Mouse (Mus musculus): ENCODE measurements around the gene Olfr1392. TPM values are rescaled to one million over a fixed set of nuclear protein-coding genes. Genes with fewer than 3 reads are reported as not detected.
"Not testable (repeated sequence)": the region's sequence is repeated elsewhere in the genome, so short reads cannot be mapped to it uniquely, and the experiment has no call there.

Olfr1392 gene
- polyA plus RNA-seq, 1 experiment from 2014 or later: not detected

DNA sequence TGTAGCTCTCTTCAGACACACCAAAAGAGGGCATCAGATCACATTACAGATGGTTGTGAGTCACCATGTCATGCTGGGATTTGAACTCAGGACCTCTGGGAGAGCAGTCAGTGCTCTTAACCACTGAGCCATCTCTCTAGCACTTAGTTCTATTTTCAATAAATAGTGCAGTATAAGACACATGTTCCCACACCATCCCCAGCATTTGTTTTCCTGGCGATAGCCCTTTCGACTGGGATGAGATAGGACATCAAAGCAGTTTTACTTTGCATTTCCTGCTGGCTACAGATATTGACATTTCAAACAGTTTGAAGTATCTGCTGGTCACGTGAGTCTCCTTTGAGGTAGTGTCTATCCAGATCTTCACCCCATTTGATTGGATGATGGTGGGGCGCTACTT, 14.7 kb upstream of the Olfr1392 start:
- Histone ChIP-seq H3K27me3 (replicated peaks) (no peaks in the 10 kb centered on the region), H3K36me3 (no peaks in the 10 kb centered on the region; the same call in 1 of the 2 replicates), H3K4me3 (replicated peaks) (no peak overlapping the region), H3K9ac (no peak overlapping the region), H3K9me3 (no peaks in the 10 kb centered on the region), H3K4me2 (replicated peaks) (no peak overlapping the region), H3K27ac (no peak overlapping the region), H3K4me1 (replicated peaks) (0 out of 2 replicates have a peak, but pooled peaks cover 3% of the 10 kb centered on the region)
- 88% methylated on average over 4 of the region's 4 CpGs for WGBS
- no peak for ATAC-seq

DNA sequence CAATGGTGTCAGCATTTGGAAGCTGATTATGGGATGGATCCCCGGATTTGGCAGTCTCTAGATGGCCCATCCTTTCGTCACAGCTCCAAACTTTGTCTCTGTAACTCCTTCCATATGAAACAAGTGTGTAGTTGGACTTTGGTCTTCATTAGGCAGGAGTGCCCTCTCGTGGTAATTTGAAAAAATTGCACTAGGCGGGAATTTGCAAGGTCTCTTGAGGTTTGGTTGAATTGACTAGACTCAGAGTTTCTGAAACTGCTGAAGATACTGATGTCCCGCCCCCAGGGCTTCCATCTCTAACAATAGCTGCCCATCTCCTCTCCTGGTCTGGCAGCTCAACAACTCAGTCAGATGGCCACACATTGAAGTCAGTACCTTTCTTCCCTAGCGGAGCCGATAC, 13.7 kb upstream of the Olfr1392 start:
- no peak overlapping the region for H3K9ac ChIP-seq
- no peaks in the 10 kb centered on the region; the same call in 1 of the 2 replicates for H3K36me3 ChIP-seq
- peak; percentile 36; the same call in 1 of the 2 replicates for ATAC-seq
- H3K4me2 ChIP-seq (replicated peaks): no peak overlapping the region
- H3K4me1 ChIP-seq (replicated peaks): 0 out of 2 replicates have a peak, but pooled peaks cover 3% of the 10 kb centered on the region
- no peaks in the 10 kb centered on the region for H3K9me3 ChIP-seq
- WGBS: 29% methylated on average over 7 of the region's 7 CpGs
- no peaks in the 10 kb centered on the region for H3K27me3 ChIP-seq (replicated peaks)
- H3K4me3 ChIP-seq (replicated peaks): no peak overlapping the region
- H3K27ac ChIP-seq: no peak overlapping the region

DNA sequence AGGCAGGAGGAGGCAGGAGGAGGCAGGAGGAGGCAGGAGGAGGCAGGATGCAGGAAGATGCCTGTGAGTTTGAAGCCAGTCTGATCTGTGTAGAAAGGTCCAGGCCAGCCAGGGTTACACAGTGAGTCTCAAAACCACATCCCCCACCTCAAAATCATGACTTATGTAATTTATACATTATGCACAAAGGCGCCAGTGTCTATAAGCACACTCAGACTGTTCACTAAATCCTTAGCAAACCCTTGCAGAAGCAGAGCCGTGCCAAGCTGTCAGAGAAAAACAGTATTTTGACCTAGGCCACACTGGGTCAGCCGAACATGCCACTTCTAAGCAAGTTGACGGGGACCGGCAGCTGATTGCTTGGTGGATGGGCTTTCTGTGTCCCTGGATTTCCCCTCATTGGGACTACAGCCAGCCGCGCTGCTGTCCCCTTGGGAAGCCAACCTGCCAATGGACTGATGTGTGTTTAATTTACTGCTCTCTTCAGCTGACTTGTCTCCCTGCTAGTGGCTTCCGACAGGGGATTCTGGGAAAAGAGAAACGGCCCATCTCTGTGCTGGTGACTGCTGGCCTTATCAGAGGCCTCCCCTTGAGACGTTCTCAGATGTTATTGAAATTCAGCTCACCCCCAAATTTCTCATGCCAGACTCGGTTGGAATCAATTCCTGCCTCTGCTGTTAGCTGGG, 11.1 kb upstream of the Olfr1392 start:
- Histone ChIP-seq H3K27ac (no peak overlapping the region), H3K9me3 (no peaks in the 10 kb centered on the region), H3K27me3 (replicated peaks) (no peaks in the 10 kb centered on the region), H3K4me3 (replicated peaks) (no peak overlapping the region), H3K36me3 (no peaks in the 10 kb centered on the region), H3K4me1 (replicated peaks) (no peaks in the 10 kb centered on the region), H3K9ac (no peak overlapping the region), H3K4me2 (replicated peaks) (no peak overlapping the region)
- WGBS: 68% methylated on average over 11 of the region's 11 CpGs
- ATAC-seq: no peak

- no peak within 1 kb of the TSS for H3K4me3 ChIP-seq (replicated peaks)
- H3K27me3 ChIP-seq (replicated peaks): no peaks in the 10 kb centered on the region
- no peaks in the 10 kb centered on the region for H3K36me3 ChIP-seq
- H3K9ac ChIP-seq: no peak within 1 kb of the TSS
- H3K4me1 ChIP-seq (replicated peaks): no peaks in the 10 kb centered on the region
- H3K9me3 ChIP-seq: no peaks in the 10 kb centered on the region
- no peak within 1 kb of the TSS for H3K4me2 ChIP-seq (replicated peaks)
- no peak for ATAC-seq
- no peak within 1 kb of the TSS for H3K27ac ChIP-seq
- WGBS: 82% methylated on average over 3 of the region's 3 CpGs
Observed at GRCm38 (mm10) chr11:49278222-49278621, 6.9 kb upstream of the Olfr1392 start, which contains the start of gene Olfr1393. Gene Olfr1393, plus strand, starts transcription at chr11:49278304.

- no peak for ATAC-seq
- Histone ChIP-seq H3K4me1 (replicated peaks) (no peaks in the 10 kb centered on the region), H3K4me3 (replicated peaks) (no peak overlapping the region), H3K36me3 (no peaks in the 10 kb centered on the region), H3K4me2 (replicated peaks) (no peak overlapping the region), H3K27ac (no peak overlapping the region), H3K9me3 (no peaks in the 10 kb centered on the region), H3K9ac (no peak overlapping the region), H3K27me3 (replicated peaks) (no peaks in the 10 kb centered on the region)
- WGBS: 52% methylated on average over 2 of the region's 2 CpGs
Observed at GRCm38 (mm10) chr11:49287251-49287650, 2.2 kb downstream of the Olfr1392 start.

DNA sequence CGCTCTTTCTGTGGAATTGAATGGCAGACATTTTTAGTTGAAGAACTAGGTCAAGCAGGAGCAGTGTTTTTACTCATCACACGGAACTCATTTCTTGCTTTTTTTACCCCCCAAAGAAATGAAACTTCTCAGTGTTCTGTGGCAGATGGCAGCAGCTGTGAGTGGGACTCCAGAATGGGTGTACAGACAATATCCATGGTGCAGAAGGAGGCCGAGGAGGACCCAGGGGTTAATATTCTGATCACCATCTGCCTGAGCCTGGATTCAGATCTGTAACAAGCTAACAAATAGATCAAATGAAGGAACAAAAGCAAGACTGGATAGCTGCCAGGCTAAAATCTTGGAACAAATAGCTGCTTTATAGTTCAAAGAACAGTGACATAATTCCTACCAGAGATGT, 7.7 kb downstream of the Olfr1392 start:
- Histone ChIP-seq H3K36me3 (no peaks in the 10 kb centered on the region), H3K9me3 (no peaks in the 10 kb centered on the region), H3K4me2 (replicated peaks) (no peak overlapping the region), H3K4me1 (replicated peaks) (no peaks in the 10 kb centered on the region), H3K27me3 (replicated peaks) (no peaks in the 10 kb centered on the region), H3K9ac (no peak overlapping the region), H3K27ac (no peak overlapping the region), H3K4me3 (replicated peaks) (no peak overlapping the region)
- 67% methylated on average over 3 of the region's 3 CpGs for WGBS
- no peak for ATAC-seq

- Histone ChIP-seq H3K27me3 (replicated peaks) (no peaks in the 10 kb centered on the region), H3K36me3 (no peaks in the 10 kb centered on the region), H3K27ac (no peak within 1 kb of the TSS), H3K9me3 (no peaks in the 10 kb centered on the region), H3K4me3 (replicated peaks) (no peak within 1 kb of the TSS), H3K9ac (no peak within 1 kb of the TSS), H3K4me1 (replicated peaks) (no peaks in the 10 kb centered on the region), H3K4me2 (replicated peaks) (no peak within 1 kb of the TSS)
- no peak for ATAC-seq
Observed at GRCm38 (mm10) chr11:49304441-49304840, 19.4 kb downstream of the Olfr1392 start, which contains the start of gene Olfr10. Gene Olfr10, plus strand, starts transcription at chr11:49304741.

GRCm38 (mm10) chr11:49308547-49308946, 23.5 kb downstream of the Olfr1392 start:
- not testable (repeated sequence) for H3K27me3 ChIP-seq (replicated peaks); ATAC-seq; H3K4me3 ChIP-seq (replicated peaks); H3K4me2 ChIP-seq (replicated peaks); H3K27ac ChIP-seq; H3K9me3 ChIP-seq; H3K9ac ChIP-seq; H3K36me3 ChIP-seq; H3K4me1 ChIP-seq (replicated peaks)
- WGBS: 70% methylated on average over 5 of the region's 5 CpGs

- Histone ChIP-seq H3K4me3 (replicated peaks) (no peak within 1 kb of the TSS), H3K4me1 (replicated peaks) (no peaks in the 10 kb centered on the region), H3K27ac (no peak within 1 kb of the TSS), H3K9me3 (no peaks in the 10 kb centered on the region), H3K27me3 (replicated peaks) (no peaks in the 10 kb centered on the region), H3K9ac (no peak within 1 kb of the TSS), H3K36me3 (no peaks in the 10 kb centered on the region), H3K4me2 (replicated peaks) (no peak within 1 kb of the TSS)
- no peak for ATAC-seq
- WGBS: 59% methylated on average over 2 of the region's 2 CpGs
Observed at GRCm38 (mm10) chr11:49322442-49322841, 37.4 kb downstream of the Olfr1392 start, which contains the start of gene Olfr1391. Gene Olfr1391, plus strand, starts transcription at chr11:49322742.

DNA sequence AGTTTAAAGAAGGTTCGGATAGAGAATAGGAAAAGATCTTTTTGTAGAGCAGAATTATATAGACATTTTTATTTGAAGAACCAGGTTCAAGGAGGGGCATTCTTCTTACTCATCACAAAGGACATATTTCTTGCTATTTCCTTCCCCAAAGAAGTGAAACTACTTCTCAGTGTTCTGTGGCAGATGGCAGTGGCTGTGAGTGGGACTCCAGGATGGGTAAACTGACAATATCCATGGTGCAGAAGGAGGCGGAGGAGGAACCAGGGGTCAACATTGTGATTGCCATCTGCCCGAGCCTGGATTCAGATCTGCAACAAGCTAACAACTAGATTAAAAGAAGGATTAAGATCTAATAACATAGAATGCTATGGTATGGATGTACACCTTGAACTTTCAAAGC, 41.6 kb downstream of the Olfr1392 start:
- ATAC-seq: no peak
- H3K4me1 ChIP-seq (replicated peaks): no peaks in the 10 kb centered on the region
- no peak overlapping the region for H3K9ac ChIP-seq
- no peak overlapping the region for H3K27ac ChIP-seq
- no peak overlapping the region for H3K4me3 ChIP-seq (replicated peaks)
- H3K9me3 ChIP-seq: no peaks in the 10 kb centered on the region
- no peaks in the 10 kb centered on the region for H3K36me3 ChIP-seq
- H3K27me3 ChIP-seq (replicated peaks): no peaks in the 10 kb centered on the region
- 77% methylated on average over 3 of the region's 3 CpGs for WGBS
- H3K4me2 ChIP-seq (replicated peaks): no peak overlapping the region

DNA sequence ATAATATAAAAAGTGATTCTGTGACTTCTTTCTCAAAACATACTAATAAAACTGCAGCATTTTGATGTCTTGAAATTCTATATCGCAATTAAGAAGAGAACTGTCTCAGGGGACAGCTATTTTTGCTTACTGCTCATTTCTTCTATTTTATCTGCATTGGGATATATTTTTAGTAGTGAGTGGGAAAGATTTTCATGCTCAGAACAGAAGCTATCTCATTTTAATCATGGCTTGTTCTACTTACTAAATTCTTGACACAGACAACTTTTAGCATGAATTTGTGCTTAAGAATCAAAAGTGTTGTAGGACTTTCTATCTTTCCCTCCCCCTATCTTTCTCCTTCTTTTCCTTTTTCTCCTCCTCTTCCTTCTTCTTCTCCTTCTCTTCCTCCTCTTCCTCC, 44.6 kb downstream of the Olfr1392 start:
- 63% methylated on average over 1 of the region's 1 CpGs for WGBS
- Histone ChIP-seq H3K9ac (no peak overlapping the region), H3K4me3 (replicated peaks) (no peak overlapping the region), H3K27ac (no peak overlapping the region), H3K4me2 (replicated peaks) (no peak overlapping the region), H3K4me1 (replicated peaks) (no peaks in the 10 kb centered on the region), H3K9me3 (no peaks in the 10 kb centered on the region), H3K27me3 (replicated peaks) (no peaks in the 10 kb centered on the region), H3K36me3 (no peaks in the 10 kb centered on the region)
- ATAC-seq: no peak

DNA sequence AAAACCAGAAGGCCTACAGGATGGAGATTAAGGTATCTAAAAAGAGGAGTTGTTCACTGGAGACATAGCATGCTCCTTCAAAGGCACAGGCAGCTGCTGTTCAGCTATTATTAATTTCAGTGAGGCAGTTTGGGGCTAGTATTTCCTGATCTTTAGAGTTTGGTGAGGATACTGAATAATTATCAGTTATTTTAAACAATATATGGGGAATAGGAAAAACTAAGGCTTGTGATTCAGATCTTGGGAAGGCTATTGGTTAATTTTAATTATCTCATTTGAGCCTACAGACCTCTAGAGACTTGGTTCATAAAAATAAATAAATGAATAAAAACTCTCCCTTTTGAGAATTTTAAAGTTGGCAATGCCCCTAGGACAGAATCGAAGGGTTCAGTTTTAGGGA, 49.8 kb downstream of the Olfr1392 start, which contains the start of gene Olfr1390:
Gene Olfr1390, plus strand, starts transcription at position 301 of the 400 bp plus-strand sequence.
- Histone ChIP-seq H3K4me2 (replicated peaks) (no peak within 1 kb of the TSS), H3K27ac (no peak within 1 kb of the TSS), H3K4me3 (replicated peaks) (no peak within 1 kb of the TSS), H3K27me3 (replicated peaks) (no peaks in the 10 kb centered on the region), H3K4me1 (replicated peaks) (no peaks in the 10 kb centered on the region), H3K9ac (no peak within 1 kb of the TSS), H3K9me3 (no peaks in the 10 kb centered on the region), H3K36me3 (no peaks in the 10 kb centered on the region)
- ATAC-seq: no peak
- 85% methylated on average over 1 of the region's 1 CpGs for WGBS
